Mouse (Mus musculus) thymus, adult 2 months (tissue): ENCODE measurements around the gene Slc6a6.

Experiments used
- CTCF ChIP-seq: fragments of 200-500 bp; IDR thresholded peaks from 2 replicates; pipeline ENCODE4 v1.5.1; 2012; ENCODE audit warnings: mild to moderate bottlenecking, control low read depth, low read length, moderate library complexity, borderline replicate concordance; ENCODE audit not compliant: control insufficient read depth, poor library complexity, insufficient read depth; ENCODE audit errors: extremely low read depth
- POLR2A ChIP-seq: fragments of 200-500 bp; IDR thresholded peaks from 2 replicates; pipeline ENCODE4 v1.6.1; 2012; ENCODE audit warnings: mild to moderate bottlenecking, low read length, control low read depth, moderate library complexity; ENCODE audit not compliant: control insufficient read depth, poor library complexity, insufficient read depth; ENCODE audit errors: extremely low read depth

- TF ChIP-seq CTCF (no peak), POLR2A (no peak)
Observed at GRCm38 (mm10) chr6:91667141-91667540, 16.7 kb upstream of the Slc6a6 start.
